Mouse (Mus musculus) cerebellum, adult 9-10 months (tissue): ENCODE data around the gene Pcdh11x.
"Not testable (repeated sequence)": the region's sequence is repeated elsewhere in the genome, so short reads cannot be mapped to it uniquely, and the experiment has no call there.

Experiments
- DNase-seq: peaks from one replicate; pipeline ENCODE4 v3.0.0; 2022

Gene Pcdh11x

DNA sequence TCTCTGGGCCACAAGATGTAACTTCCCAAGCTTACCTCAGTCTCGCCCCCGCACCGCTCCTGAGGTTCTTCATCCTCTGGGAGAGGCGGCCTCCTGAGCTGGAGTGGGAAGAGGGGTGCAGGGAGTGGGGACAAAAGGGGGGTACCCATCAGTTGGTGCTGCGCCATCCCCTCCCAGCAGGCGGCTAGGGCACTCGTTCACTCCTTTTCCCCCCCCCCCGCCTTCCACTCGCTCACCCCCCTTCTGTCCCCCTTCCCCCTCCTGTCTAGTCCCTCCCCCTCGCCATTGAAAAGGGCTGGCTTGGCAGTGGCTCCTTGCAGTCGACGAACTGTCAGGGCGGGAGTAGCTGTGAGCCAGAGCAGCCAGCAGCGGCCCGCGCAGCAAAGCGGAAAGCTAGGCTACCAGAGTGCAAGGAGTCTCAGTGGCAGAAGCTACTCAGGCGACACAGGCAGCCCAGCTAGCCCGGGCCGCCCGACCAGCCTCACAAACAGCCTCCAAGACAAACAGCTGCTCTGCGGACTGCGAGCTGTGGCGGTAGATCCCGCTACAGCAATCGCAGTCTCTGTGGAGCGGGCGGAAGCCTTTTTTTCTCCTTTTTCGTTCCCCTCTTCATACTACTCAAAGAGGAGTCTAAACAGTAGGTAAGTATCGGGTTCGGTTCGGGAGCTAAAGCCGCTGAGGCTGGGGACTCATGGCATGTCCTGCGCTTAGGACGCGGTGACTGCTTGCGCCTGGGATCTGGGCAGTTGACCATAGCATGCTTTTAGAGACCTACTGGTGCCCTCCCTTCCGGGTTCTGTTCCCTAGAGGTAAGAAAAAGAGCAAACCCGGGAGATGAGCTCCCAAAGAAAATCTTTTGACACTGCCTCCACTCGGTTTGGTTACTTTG, at the start of gene Pcdh11x:
TSS of gene Pcdh11x (plus strand) at position 249 of the 889 bp plus-strand sequence.
- peak; percentile 31 for DNase-seq

DNA sequence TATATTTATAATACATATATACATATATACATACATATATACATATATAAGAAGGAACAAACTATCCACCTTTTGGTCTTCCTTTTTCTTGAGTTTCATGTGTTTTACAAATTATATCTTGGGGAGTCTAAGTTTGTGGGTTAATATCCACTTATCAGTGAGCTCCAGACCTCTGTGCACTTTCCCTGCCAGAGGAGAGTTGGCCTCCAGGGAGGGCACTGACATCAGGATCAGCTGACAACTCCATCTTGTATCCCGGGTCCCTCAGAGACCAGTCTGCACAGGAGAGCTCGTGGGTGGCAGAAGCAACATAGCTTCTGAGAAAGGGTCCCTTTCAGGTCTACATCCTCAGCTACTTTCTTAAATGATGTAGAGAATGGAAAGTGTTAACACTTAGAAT, 30.0 kb upstream of the Pcdh11x start:
- no peak for DNase-seq

- no peak for DNase-seq
Measured at GRCm38 (mm10) chrX:120285522-120285921, 4.5 kb upstream of the Pcdh11x start.

DNA sequence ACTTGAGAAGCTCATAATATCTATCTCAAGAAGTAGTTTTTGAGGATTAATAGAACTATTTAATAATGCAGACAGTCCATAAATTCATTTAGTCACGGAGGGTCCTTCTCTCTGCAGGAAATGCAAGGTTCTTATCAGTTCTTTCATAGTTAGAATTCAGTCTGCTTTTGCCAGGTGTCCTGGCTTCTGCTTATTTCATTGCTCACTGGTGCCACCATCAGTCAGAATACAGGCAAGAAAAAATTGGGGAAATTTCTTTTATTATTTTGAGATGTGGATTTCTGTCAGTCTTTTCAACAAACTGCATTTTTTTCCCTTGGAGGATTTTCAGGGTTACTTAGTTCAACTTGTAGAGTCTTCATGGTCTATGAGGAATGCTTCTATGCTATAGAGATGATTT, 2.6 kb upstream of the Pcdh11x start:
- peak; percentile 9 for DNase-seq

DNA sequence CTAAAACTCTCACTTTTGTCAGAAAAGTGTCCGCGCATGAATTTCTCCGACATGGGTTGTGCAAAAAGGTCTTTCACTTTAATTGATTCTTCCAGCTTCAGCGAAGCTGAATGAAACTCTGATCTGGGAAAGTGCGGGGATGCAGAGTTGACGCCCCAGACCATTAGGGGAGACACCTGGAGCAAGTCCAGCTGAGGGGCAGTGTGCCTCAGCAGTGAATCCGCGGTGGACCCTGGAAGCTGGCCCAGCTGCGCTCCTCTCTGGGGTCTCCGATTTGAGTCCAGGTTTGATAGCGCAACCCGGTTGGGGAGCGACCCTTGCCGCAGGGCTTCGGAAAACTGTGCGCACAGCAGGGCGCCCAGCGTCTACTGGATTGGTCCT, 831 bp downstream of the Pcdh11x start:
- peak; percentile 8 for DNase-seq

- DNase-seq: peak; percentile 9
Measured at GRCm38 (mm10) chrX:120291696-120292095, 1.6 kb downstream of the Pcdh11x start.

DNA sequence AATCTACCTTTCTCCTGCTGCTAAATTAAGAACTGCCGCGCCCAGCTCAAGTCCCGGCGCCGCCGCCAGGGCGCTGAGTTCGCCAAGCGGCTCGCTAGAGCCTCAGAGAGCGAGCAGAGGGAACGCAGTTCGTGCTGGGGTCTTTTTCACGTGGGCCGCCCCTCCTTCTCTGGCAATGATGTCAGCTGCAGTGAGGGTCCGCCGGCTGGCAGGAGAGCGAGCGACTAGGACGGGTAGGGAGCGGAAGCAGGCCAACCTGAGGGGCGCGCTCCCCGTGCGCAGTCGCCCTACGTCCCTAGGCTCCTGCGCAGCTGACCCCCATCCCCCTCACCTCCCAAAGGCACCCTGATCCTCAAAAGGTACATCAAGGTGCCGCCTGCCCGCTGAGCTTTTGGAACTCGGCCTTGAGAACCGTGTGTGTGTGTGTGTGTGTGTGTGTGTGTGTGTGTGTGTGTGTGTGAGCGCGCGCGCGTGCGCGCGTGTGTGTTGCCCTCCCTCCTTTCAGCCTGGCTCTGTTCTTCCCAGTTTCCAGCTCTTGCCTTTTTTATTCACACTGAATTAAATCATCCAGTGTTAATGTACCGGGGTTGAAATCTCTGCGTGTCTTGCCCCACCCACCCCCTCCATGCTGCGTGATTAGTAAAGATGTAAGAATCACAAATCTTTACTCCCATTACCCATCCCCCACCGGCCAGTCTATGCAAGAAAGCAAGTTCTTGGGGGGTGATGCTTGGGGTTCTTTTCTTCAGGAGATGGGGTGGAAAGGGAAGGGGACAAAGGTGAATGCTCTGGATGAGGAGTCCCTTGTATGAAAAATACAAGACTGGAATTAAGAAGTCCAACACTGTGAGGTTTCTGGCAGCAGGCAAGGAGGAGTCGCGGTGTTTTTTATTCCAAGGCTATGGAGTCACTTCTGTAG, 3.0 kb downstream of the Pcdh11x start:
- peak; percentile 34 for DNase-seq

GRCm38 (mm10) chrX:120301469-120302175, 11.6 kb downstream of the Pcdh11x start:
- no peak for DNase-seq

DNA sequence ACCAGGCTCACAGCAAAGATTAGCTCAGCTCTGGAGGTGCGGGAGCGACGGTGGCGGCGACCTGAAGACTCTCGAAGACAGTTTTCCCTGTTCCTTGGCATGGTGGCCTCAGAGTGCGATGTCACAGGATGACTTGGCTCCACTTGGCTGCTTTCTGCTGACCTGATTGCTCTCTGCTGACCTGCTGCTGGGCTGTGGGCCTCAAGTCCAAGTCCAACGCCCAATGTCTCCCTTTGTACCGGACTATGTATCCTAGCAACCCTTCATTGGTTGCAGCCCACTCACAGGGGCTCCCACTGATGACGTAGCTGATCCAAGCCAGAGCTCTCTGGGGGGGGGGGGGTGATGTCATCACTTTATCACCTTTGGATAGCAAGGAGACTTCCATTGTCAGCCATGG, 22.9 kb downstream of the Pcdh11x start, which contains the start of gene H2afb3:
TSS of gene H2afb3 (minus strand) at position 101 of the 400 bp plus-strand sequence.
- not testable (repeated sequence) for DNase-seq

DNA sequence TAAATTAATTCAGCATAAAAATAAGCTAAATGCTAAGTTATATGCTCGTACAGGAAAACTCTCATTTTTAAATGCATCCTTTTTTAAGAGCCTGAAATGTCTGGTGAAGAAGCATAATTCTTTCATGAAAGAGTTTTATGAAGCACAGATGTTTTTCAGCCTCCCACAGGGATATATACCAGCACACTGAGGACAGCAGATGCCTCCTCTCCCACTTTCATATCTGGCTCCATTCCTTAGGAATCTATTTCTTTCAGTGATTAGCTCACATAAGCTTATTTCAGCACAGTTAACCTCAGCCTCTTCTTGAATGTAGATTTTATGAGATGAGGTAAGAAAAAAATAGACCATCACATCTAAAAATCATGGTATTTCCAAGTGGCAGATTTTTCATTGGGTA, 176.2 kb downstream of the Pcdh11x start:
- no peak for DNase-seq

- no peak for DNase-seq
Measured at GRCm38 (mm10) chrX:120486428-120486827, 196.4 kb downstream of the Pcdh11x start.

DNA sequence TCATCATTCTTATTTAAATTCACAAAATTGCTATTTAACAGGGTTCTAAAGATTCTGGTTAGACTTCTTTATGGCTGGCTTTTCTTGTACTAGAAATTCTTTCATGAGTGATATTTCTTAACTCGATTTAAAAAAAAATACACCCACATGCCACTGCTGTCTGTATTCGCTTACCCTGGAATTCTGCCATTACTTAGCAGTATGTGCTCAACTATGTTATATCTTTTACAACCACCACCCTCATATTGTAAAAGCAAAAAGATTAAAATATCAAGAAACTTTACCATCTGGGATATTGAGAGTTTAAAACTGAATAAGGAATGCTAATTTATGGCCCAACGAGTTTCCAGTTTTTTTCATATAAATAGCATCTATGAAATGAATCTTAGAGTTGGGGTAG, 234.9 kb downstream of the Pcdh11x start:
- DNase-seq: no peak

DNA sequence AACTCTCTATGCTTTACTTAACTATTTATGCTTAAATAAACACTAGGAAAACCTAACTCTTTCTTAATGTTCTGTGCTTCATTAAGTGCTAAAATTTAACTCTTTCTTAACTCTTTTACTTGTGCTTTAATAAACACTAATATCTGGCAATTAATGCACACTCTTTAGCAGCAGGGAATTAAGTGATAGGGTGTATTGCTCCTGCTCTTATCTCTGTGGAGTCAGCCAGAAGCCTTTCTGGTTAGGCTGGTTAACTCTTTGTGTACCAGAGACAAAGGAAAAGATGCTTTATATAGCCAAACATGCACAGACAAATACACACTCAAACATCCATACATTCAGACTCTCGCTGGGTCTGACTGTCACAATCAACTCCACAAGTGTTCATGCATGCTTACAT, 309.2 kb downstream of the Pcdh11x start:
- no peak for DNase-seq

DNA sequence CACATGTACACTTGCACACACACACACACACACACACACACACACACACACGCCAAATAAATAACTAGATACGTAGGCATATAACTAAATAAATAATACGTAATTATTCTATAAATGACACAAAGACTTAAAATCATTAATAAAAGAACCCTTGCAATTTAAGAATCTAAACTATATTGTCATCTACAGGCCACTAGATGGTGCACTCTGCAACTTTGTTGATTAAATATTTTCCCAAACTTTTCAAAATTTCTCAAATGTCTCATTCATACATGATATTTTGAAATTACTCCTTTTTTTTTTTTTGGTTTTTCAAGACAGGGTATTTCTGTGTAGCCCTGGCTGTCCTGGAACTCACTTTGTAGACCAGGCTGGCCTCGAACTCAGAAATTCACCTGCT, 328.4 kb downstream of the Pcdh11x start:
- DNase-seq: no peak

DNA sequence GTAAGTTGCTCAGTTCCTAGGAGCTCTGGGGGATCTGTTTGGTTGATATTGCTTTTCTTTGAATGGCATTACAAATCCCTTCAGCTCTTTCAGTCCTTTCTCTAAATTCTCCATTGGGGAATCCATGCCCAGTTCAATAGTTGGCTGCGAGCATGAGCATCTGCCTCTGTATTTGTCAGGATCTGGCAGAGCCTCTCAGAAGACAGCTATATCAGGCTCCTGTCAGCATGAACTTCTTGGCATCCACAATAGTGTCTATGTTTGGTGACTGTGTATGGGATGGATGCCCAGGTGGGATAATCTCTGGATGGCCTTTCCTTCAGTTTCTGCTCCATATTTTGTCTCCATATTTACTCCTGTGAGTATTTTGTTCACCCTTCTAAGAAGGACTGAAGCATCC, 380.2 kb downstream of the Pcdh11x start:
- not testable (repeated sequence) for DNase-seq

DNA sequence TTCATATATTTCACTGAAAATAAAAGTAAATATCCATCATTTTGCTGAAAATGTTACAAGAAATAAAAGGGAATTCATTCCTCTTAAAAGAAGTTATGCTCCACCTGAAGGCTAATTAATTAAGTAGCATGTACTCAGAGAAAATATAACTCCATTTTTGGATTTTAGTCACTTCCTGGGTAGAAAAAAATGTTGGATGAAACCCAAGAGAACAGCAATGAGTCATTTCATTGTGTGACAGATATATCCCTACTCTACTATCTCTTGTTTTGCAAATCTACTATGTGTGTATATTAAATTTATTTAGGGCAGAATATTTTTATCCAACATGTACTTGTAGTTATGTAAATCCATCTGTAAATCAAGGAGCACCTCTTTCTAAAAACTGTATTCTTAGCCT, 444.1 kb downstream of the Pcdh11x start:
- no peak for DNase-seq

- no peak for DNase-seq
Measured at GRCm38 (mm10) chrX:120735792-120736191, 445.7 kb downstream of the Pcdh11x start.

- DNase-seq: no peak
Measured at GRCm38 (mm10) chrX:120944556-120944955, 654.5 kb downstream of the Pcdh11x start.
